In genomic region chr7:121120143-121120818, GRCm38 (mm10) we compare ENCODE assay signal across 7 mouse cellular contexts. TPM values are rescaled to one million over a fixed set of nuclear protein-coding genes. Genes with fewer than 3 reads are reported as not detected.
DNase-seq lines count a peak whose midpoint lies in the region; ATAC-seq and TF ChIP-seq lines count a peak whose summit lies in the region.

No protein-coding gene starts in this region.

- H3K27me3 ChIP-seq in embryonic facial prominence, embryonic 11.5 days (ENCODE audit: control insufficient read depth, insufficient read depth, low read length), result no peaks in the 10 kb centered on the region
- no peaks in the 10 kb centered on the region for H3K27me3 ChIP-seq in kidney, adult 2 months (replicated peaks; ENCODE audit: control insufficient read depth, insufficient read depth, low read length)
- no peaks in the 10 kb centered on the region for H3K27me3 ChIP-seq in limb, embryonic 11.5 days (ENCODE audit: control insufficient read depth, insufficient read depth, low read length)
- H3K27me3 ChIP-seq in midbrain, embryonic 15.5 days (replicated peaks), result no peaks in the 10 kb centered on the region

- DNase-seq in adrenal gland, postnatal 25 days, result peak; percentile 81
- peak; percentile 90 for DNase-seq in embryonic facial prominence, embryonic 11.5 days (ENCODE audit: low spot score)
- peak; percentile 98 for DNase-seq in heart, adult 11 months
- DNase-seq in kidney, adult 2 months, result peak; percentile 81
- peak; percentile 89 for DNase-seq in limb, embryonic 11.5 days (ENCODE audit: low spot score)
- DNase-seq in spleen, adult 18-20 months, result peak; percentile 10 to 72

- H3K9me3 ChIP-seq in embryonic facial prominence, embryonic 11.5 days (replicated peaks; ENCODE audit: control insufficient read depth, low read length), result no peaks in the 10 kb centered on the region
- no peaks in the 10 kb centered on the region for H3K9me3 ChIP-seq in limb, embryonic 11.5 days (ENCODE audit: control insufficient read depth, low read length)
- H3K9me3 ChIP-seq in midbrain, embryonic 15.5 days, result no peaks in the 10 kb centered on the region

- TF ChIP-seq POLR2A in kidney, adult 2 months (IDR thresholded peaks at IDR 0.05; ENCODE audit: low read depth, low read length), result no peak

- no peaks in the 10 kb centered on the region for H3K4me1 ChIP-seq in embryonic facial prominence, embryonic 11.5 days (ENCODE audit: control insufficient read depth, insufficient read depth, low read length)
- no peaks in the 10 kb centered on the region for H3K4me1 ChIP-seq in kidney, adult 2 months (ENCODE audit: control insufficient read depth, insufficient read depth, low read length)
- no peaks in the 10 kb centered on the region for H3K4me1 ChIP-seq in limb, embryonic 11.5 days (ENCODE audit: control insufficient read depth, insufficient read depth, low read length)
- peaks cover 7% of the 10 kb centered on the region; the same call in 1 of the 2 replicates for H3K4me1 ChIP-seq in midbrain, embryonic 15.5 days

- no peak overlapping the region for H3K9ac ChIP-seq in embryonic facial prominence, embryonic 11.5 days (replicated peaks; ENCODE audit: low read length)
- H3K9ac ChIP-seq in limb, embryonic 11.5 days (ENCODE audit: low read length), result no peak overlapping the region
- no peak overlapping the region for H3K9ac ChIP-seq in midbrain, embryonic 15.5 days

- no peak overlapping the region for H3K4me2 ChIP-seq in embryonic facial prominence, embryonic 11.5 days (ENCODE audit: low read depth, low read length)
- H3K4me2 ChIP-seq in limb, embryonic 11.5 days (ENCODE audit: low read depth, severe bottlenecking), result no peak overlapping the region
- no peak overlapping the region for H3K4me2 ChIP-seq in midbrain, embryonic 15.5 days

- H3K27ac ChIP-seq in embryonic facial prominence, embryonic 11.5 days (replicated peaks; ENCODE audit: low read depth, low read length), result no peak overlapping the region
- H3K27ac ChIP-seq in kidney, adult 2 months (ENCODE audit: insufficient read depth, low read depth, low read length), result no peak overlapping the region
- no peak overlapping the region for H3K27ac ChIP-seq in limb, embryonic 11.5 days (replicated peaks; ENCODE audit: low read depth, low read length)
- H3K27ac ChIP-seq in midbrain, embryonic 15.5 days, result no peak overlapping the region

- ATAC-seq in embryonic facial prominence, embryonic 11.5 days (replicated peaks; ENCODE audit: insufficient number of reproducible peaks, low FRiP score, low TSS enrichment, low read depth), result peak; percentile 65; the same call in 1 of the 2 replicates
- ATAC-seq in limb, embryonic 11.5 days (ENCODE audit: insufficient number of reproducible peaks, low FRiP score, low TSS enrichment, low read depth), result 0 out of 2 replicates have a peak, but pooled peaks have one; percentile 21
- peak; percentile 87 for ATAC-seq in midbrain, embryonic 15.5 days (replicated peaks)

- 10% methylated on average over 10 of the region's 10 CpGs for WGBS in embryonic facial prominence, embryonic 11.5 days
- 9% methylated on average over 10 of the region's 10 CpGs for WGBS in kidney, adult 2 months
- 11% methylated on average over 10 of the region's 10 CpGs for WGBS in limb, embryonic 11.5 days
- 9% methylated on average over 10 of the region's 10 CpGs for WGBS in midbrain, embryonic 15.5 days

- H3K36me3 ChIP-seq in embryonic facial prominence, embryonic 11.5 days (replicated peaks; ENCODE audit: control insufficient read depth, insufficient read depth, low read depth, low read length), result no peaks in the 10 kb centered on the region
- H3K36me3 ChIP-seq in kidney, adult 2 months (ENCODE audit: control insufficient read depth, insufficient read depth, low read length), result no peaks in the 10 kb centered on the region
- no peaks in the 10 kb centered on the region for H3K36me3 ChIP-seq in limb, embryonic 11.5 days (ENCODE audit: control insufficient read depth, insufficient read depth, low read length)
- H3K36me3 ChIP-seq in midbrain, embryonic 15.5 days (replicated peaks), result no peaks in the 10 kb centered on the region

- TF ChIP-seq CTCF in kidney, adult 2 months (conservative IDR thresholded peaks at IDR 0.05; ENCODE audit: insufficient read depth, insufficient read length, low read depth, low read length), result peak; percentile 69

- H3K4me3 ChIP-seq in embryonic facial prominence, embryonic 11.5 days (ENCODE audit: low read depth, low read length), result no peak overlapping the region
- H3K4me3 ChIP-seq in kidney, adult 2 months (ENCODE audit: insufficient read depth, low read depth, low read length), result no peak overlapping the region
- H3K4me3 ChIP-seq in limb, embryonic 11.5 days (ENCODE audit: low read depth, low read length), result no peak overlapping the region
- no peak overlapping the region for H3K4me3 ChIP-seq in midbrain, embryonic 15.5 days

RNA-seq across cellular contexts. Expression of gene Otoa, which starts 38.8 kb away (rescaled TPM):
- 0.86 and 0.88 TPM in 2 replicates for total RNA-seq in adrenal gland, postnatal 25 days (2021)
- not detected in 2 replicates for polyA plus RNA-seq in embryonic facial prominence, embryonic 11.5 days (2014; fragmentation: Nextera tagmentation; extraction: Ambion mirVana)
- polyA plus RNA-seq in kidney, adult 2 months (2012; rRNA removed), result 0.52 and 0.55 TPM in 2 replicates
- polyA plus RNA-seq in limb, embryonic 11.5 days (2014; fragmentation: Nextera tagmentation; extraction: Ambion mirVana), result 0.04 TPM in 1 of 2 replicates, not detected in the other
- 0.09 and 0.35 TPM in 2 replicates for polyA plus RNA-seq in midbrain, embryonic 15.5 days (2015; fragmentation: Nextera tagmentation; extraction: Ambion mirVana)

RNA-seq across cellular contexts. Expression of gene Igsf6, which starts 45.9 kb away (rescaled TPM):
- 1.2 and 1.4 TPM in 2 replicates for total RNA-seq in adrenal gland, postnatal 25 days (2021)
- polyA plus RNA-seq in embryonic facial prominence, embryonic 11.5 days (2014; fragmentation: Nextera tagmentation; extraction: Ambion mirVana), result 0.70 and 0.91 TPM in 2 replicates
- 0.48 and 0.63 TPM in 2 replicates for polyA plus RNA-seq in kidney, adult 2 months (2012; rRNA removed)
- 1.0 and 1.1 TPM in 2 replicates for polyA plus RNA-seq in limb, embryonic 11.5 days (2014; fragmentation: Nextera tagmentation; extraction: Ambion mirVana)
- polyA plus RNA-seq in midbrain, embryonic 15.5 days (2015; fragmentation: Nextera tagmentation; extraction: Ambion mirVana), result 1.1 and 1.3 TPM in 2 replicates

Comparison
In these comparisons a context has a peak if more than half of its experiments do, and no peak if none do; other contexts are left out.
1. DNase-seq: peak in every context shown above with its lines; median percentile 98 in heart, adult 11 months; 90 in embryonic facial prominence, embryonic 11.5 days; 89 in limb, embryonic 11.5 days; 81 in adrenal gland, postnatal 25 days; 81 in kidney, adult 2 months; 41 in spleen, adult 18-20 months.
2. ATAC-seq: peak in every context shown above with its lines; median percentile 87 in midbrain, embryonic 15.5 days; 65 in embryonic facial prominence, embryonic 11.5 days; 21 in limb, embryonic 11.5 days.